Mouse (Mus musculus): ENCODE results near the gene Ssr2. TPM values are rescaled to one million over a fixed set of nuclear protein-coding genes. Genes with fewer than 3 reads are reported as not detected.
"Not testable (repeated sequence)": the region's sequence is repeated elsewhere in the genome, so short reads cannot be mapped to it uniquely, and the experiment has no call there.

Gene Ssr2
- polyA plus RNA-seq, 1 experiment: 206 TPM

GRCm38 (mm10) chr3:88568615-88569014, 7.1 kb upstream of the Ssr2 start:
- 94% methylated on average over 2 of the region's 2 CpGs for WGBS
- Histone ChIP-seq H3K4me1 (replicated peaks; ENCODE audit: control insufficient read depth, insufficient read depth, low read length) (no peaks in the 10 kb centered on the region), H3K36me3 (ENCODE audit: control insufficient read depth, insufficient read depth, low read length) (peaks cover 49% of the 10 kb centered on the region), H3K27me3 (ENCODE audit: control insufficient read depth, insufficient read depth, low read length) (no peaks in the 10 kb centered on the region), H3K27ac (ENCODE audit: control insufficient read depth, insufficient read depth, low read length) (no peak overlapping the region), H3K4me3 (ENCODE audit: control insufficient read depth, insufficient read depth, low read length) (no peak overlapping the region)
- no peak for TF ChIP-seq POLR2A (IDR thresholded peaks at IDR 0.05; ENCODE audit: control insufficient read depth, extremely low read depth, insufficient read depth, low read length, poor library complexity)
- no peak for TF ChIP-seq CTCF (IDR thresholded peaks at IDR 0.05; ENCODE audit: borderline replicate concordance, control insufficient read depth, extremely low read depth, insufficient read depth, low read length, poor library complexity)
- DNase-seq: no peak

DNA sequence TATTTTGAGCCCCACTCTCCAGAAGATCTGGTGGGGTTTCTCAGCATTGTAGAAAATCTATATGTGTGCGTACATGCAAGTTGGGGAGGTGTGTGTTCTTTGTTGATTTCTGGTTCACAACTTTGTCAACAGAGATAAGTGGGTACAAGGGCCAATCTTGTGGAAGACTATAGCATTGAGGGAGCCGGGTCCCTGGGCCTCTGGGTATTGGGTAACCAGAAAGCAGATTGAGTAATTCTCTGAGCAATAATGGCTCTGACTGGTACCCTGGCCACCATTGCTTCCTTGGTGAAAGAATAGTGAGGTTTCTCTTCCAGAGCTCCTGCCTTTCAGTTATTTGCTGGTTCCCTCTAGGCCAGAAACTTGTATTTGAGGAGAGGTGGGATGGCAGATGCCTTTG, 6.6 kb upstream of the Ssr2 start:
- Histone ChIP-seq H3K27me3 (ENCODE audit: control insufficient read depth, insufficient read depth, low read length) (no peaks in the 10 kb centered on the region), H3K27ac (ENCODE audit: control insufficient read depth, insufficient read depth, low read length) (no peak overlapping the region), H3K36me3 (ENCODE audit: control insufficient read depth, insufficient read depth, low read length) (peaks cover 45% of the 10 kb centered on the region), H3K4me3 (ENCODE audit: control insufficient read depth, insufficient read depth, low read length) (no peak overlapping the region), H3K4me1 (replicated peaks; ENCODE audit: control insufficient read depth, insufficient read depth, low read length) (no peaks in the 10 kb centered on the region)
- no peak for DNase-seq
- TF ChIP-seq CTCF (IDR thresholded peaks at IDR 0.05; ENCODE audit: borderline replicate concordance, control insufficient read depth, extremely low read depth, insufficient read depth, low read length, poor library complexity) (no peak), POLR2A (IDR thresholded peaks at IDR 0.05; ENCODE audit: control insufficient read depth, extremely low read depth, insufficient read depth, low read length, poor library complexity) (no peak)
- WGBS: 95% methylated on average over 2 of the region's 2 CpGs

DNA sequence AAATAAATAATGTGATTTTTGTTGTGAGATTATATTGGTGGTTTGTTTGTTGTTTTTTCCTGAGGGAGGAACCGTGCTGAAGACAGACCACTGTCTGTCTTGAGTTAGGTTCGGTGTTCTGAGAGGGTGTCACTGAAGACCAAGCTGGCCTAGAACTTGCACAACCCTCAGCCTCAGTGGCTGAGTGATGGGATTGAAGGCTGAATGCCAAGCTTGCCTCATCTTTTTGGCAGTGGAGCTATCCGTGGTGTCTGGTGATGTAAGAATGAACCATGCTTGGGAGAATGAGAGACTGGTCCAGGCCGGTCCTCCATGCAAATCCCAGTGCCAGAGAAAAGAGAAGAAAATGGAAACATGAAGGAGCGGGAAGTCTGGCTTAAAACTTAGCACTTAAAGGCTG, 6.0 kb upstream of the Ssr2 start:
- Histone ChIP-seq H3K4me3 (ENCODE audit: control insufficient read depth, insufficient read depth, low read length) (no peak overlapping the region), H3K27me3 (ENCODE audit: control insufficient read depth, insufficient read depth, low read length) (no peaks in the 10 kb centered on the region), H3K36me3 (ENCODE audit: control insufficient read depth, insufficient read depth, low read length) (peaks cover 42% of the 10 kb centered on the region), H3K4me1 (replicated peaks; ENCODE audit: control insufficient read depth, insufficient read depth, low read length) (no peaks in the 10 kb centered on the region), H3K27ac (ENCODE audit: control insufficient read depth, insufficient read depth, low read length) (no peak overlapping the region)
- no peak for DNase-seq
- 95% methylated on average over 5 of the region's 5 CpGs for WGBS
- no peak for TF ChIP-seq POLR2A (IDR thresholded peaks at IDR 0.05; ENCODE audit: control insufficient read depth, extremely low read depth, insufficient read depth, low read length, poor library complexity)
- no peak for TF ChIP-seq CTCF (IDR thresholded peaks at IDR 0.05; ENCODE audit: borderline replicate concordance, control insufficient read depth, extremely low read depth, insufficient read depth, low read length, poor library complexity)

- peaks cover 35% of the 10 kb centered on the region for H3K36me3 ChIP-seq (ENCODE audit: control insufficient read depth, insufficient read depth, low read length)
- DNase-seq: no peak
- no peak overlapping the region for H3K27ac ChIP-seq (ENCODE audit: control insufficient read depth, insufficient read depth, low read length)
- H3K4me1 ChIP-seq (replicated peaks; ENCODE audit: control insufficient read depth, insufficient read depth, low read length): no peaks in the 10 kb centered on the region
- 94% methylated on average over 10 of the region's 10 CpGs for WGBS
- no peak for TF ChIP-seq POLR2A (IDR thresholded peaks at IDR 0.05; ENCODE audit: control insufficient read depth, extremely low read depth, insufficient read depth, low read length, poor library complexity)
- TF ChIP-seq CTCF (IDR thresholded peaks at IDR 0.05; ENCODE audit: borderline replicate concordance, control insufficient read depth, extremely low read depth, insufficient read depth, low read length, poor library complexity): no peak
- H3K27me3 ChIP-seq (ENCODE audit: control insufficient read depth, insufficient read depth, low read length): no peaks in the 10 kb centered on the region
- no peak overlapping the region for H3K4me3 ChIP-seq (ENCODE audit: control insufficient read depth, insufficient read depth, low read length)
Observed at GRCm38 (mm10) chr3:88570341-88570740, 5.3 kb upstream of the Ssr2 start.

GRCm38 (mm10) chr3:88571856-88572255, 3.8 kb upstream of the Ssr2 start:
- Histone ChIP-seq H3K36me3 (ENCODE audit: control insufficient read depth, insufficient read depth, low read length) (peaks cover 22% of the 10 kb centered on the region), H3K4me1 (replicated peaks; ENCODE audit: control insufficient read depth, insufficient read depth, low read length) (no peaks in the 10 kb centered on the region), H3K27me3 (ENCODE audit: control insufficient read depth, insufficient read depth, low read length) (no peaks in the 10 kb centered on the region), H3K4me3 (ENCODE audit: control insufficient read depth, insufficient read depth, low read length) (no peak overlapping the region), H3K27ac (ENCODE audit: control insufficient read depth, insufficient read depth, low read length) (no peak overlapping the region)
- DNase-seq: no peak
- TF ChIP-seq CTCF (IDR thresholded peaks at IDR 0.05; ENCODE audit: borderline replicate concordance, control insufficient read depth, extremely low read depth, insufficient read depth, low read length, poor library complexity) (no peak), POLR2A (IDR thresholded peaks at IDR 0.05; ENCODE audit: control insufficient read depth, extremely low read depth, insufficient read depth, low read length, poor library complexity) (no peak)
- WGBS: 93% methylated on average over 1 of the region's 1 CpGs

DNA sequence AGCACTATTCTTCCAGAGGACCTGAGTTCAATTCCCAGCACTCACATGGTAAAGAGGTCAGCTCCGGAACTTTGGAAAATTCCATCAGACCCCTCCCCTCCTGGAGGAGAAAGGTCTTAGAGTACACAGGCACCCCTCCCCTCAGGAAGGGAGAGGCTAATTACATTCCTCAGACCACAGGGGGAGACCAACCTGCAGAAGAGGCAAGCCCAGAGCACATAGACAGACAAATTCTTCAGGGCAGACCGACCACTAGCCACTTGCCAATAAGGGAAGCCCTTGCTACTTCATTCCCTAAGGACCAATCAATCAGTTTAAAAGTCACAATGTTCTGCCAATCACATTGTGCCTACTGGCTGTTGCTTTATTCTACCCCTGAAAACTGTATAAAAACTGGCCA, 2.8 kb upstream of the Ssr2 start:
- H3K27ac ChIP-seq (ENCODE audit: control insufficient read depth, insufficient read depth, low read length): no peak overlapping the region
- no peaks in the 10 kb centered on the region for H3K27me3 ChIP-seq (ENCODE audit: control insufficient read depth, insufficient read depth, low read length)
- TF ChIP-seq CTCF (IDR thresholded peaks at IDR 0.05; ENCODE audit: borderline replicate concordance, control insufficient read depth, extremely low read depth, insufficient read depth, low read length, poor library complexity) (no peak), POLR2A (IDR thresholded peaks at IDR 0.05; ENCODE audit: control insufficient read depth, extremely low read depth, insufficient read depth, low read length, poor library complexity) (no peak)
- H3K4me3 ChIP-seq (ENCODE audit: control insufficient read depth, insufficient read depth, low read length): no peak overlapping the region
- no peak for DNase-seq
- 94% methylated on average over 2 of the region's 2 CpGs for WGBS
- no peaks in the 10 kb centered on the region for H3K4me1 ChIP-seq (replicated peaks; ENCODE audit: control insufficient read depth, insufficient read depth, low read length)
- peaks cover 16% of the 10 kb centered on the region for H3K36me3 ChIP-seq (ENCODE audit: control insufficient read depth, insufficient read depth, low read length)

DNA sequence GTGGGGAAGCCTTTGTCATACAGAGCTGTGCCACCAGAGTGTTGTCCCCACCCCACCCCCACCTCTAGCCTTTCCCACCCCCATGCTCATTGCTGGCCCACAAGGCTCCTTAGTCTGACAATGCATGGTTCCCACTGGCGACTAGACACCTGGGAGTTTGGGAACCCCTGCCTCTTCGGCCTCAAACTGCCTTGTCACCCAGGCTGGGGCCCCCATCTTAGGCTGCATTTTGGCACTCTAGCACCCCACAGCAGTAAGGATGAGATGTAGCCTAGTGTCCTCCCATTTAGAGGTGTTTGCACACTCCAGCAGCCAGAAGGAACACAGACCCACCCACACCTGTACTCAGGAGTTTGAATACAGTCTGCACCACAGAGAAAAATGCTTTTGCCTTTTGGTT, 1.9 kb upstream of the Ssr2 start:
- no peak for TF ChIP-seq POLR2A (IDR thresholded peaks at IDR 0.05; ENCODE audit: control insufficient read depth, extremely low read depth, insufficient read depth, low read length, poor library complexity)
- TF ChIP-seq CTCF (IDR thresholded peaks at IDR 0.05; ENCODE audit: borderline replicate concordance, control insufficient read depth, extremely low read depth, insufficient read depth, low read length, poor library complexity): no peak
- Histone ChIP-seq H3K4me1 (replicated peaks; ENCODE audit: control insufficient read depth, insufficient read depth, low read length) (no peaks in the 10 kb centered on the region), H3K27me3 (ENCODE audit: control insufficient read depth, insufficient read depth, low read length) (no peaks in the 10 kb centered on the region), H3K4me3 (ENCODE audit: control insufficient read depth, insufficient read depth, low read length) (no peak overlapping the region), H3K27ac (ENCODE audit: control insufficient read depth, insufficient read depth, low read length) (no peak overlapping the region), H3K36me3 (ENCODE audit: control insufficient read depth, insufficient read depth, low read length) (peaks cover 6% of the 10 kb centered on the region)
- DNase-seq: no peak
- WGBS: 92% methylated on average over 2 of the region's 2 CpGs

GRCm38 (mm10) chr3:88577846-88578245, 2.2 kb downstream of the Ssr2 start:
- H3K4me3 ChIP-seq (ENCODE audit: control insufficient read depth, insufficient read depth, low read length); DNase-seq; H3K4me1 ChIP-seq (replicated peaks; ENCODE audit: control insufficient read depth, insufficient read depth, low read length); H3K27me3 ChIP-seq (ENCODE audit: control insufficient read depth, insufficient read depth, low read length); H3K27ac ChIP-seq (ENCODE audit: control insufficient read depth, insufficient read depth, low read length); H3K36me3 ChIP-seq (ENCODE audit: control insufficient read depth, insufficient read depth, low read length): not testable (repeated sequence)
- WGBS: 92% methylated on average over 5 of the region's 5 CpGs

All from thymus, adult 2 months (tissue).